Mouse (Mus musculus) liver, embryonic 14.5 days (tissue): ENCODE measurements at regions not wholly inside any gene's neighbourhood (a gene's known extent, or its start where the extent isn't known, plus 50 kb on each side); places are given as distances from the start of the nearest gene placed in this dataset.

Experiments
- ATAC-seq: fragments of 200-750 bp; cut with Nextera tagmentation; 2 replicates; pipeline ENCODE4 v1.8.0; 2017; ENCODE audit warnings: moderate number of reproducible peaks, mild to moderate bottlenecking, moderate library complexity; ENCODE audit not compliant: insufficient read depth
- DNase-seq, 3 experiments: peaks; one replicate each; pipeline ENCODE4 v3.0.0-alpha.2; 2012 to 2013; ENCODE audit warnings: low read depth in 3 of 3, low spot score in 3 of 3
- H3K27ac ChIP-seq: fragments of 300-500 bp; sonication (generic); 2 replicates; pipeline ENCODE4 v1.5.1; 2014; ENCODE audit warnings: moderate library complexity, mild to moderate bottlenecking, control low read depth, inconsistent platforms
- H3K27me3 ChIP-seq: fragments of 300-500 bp; sonication (generic); 2 replicates; pipeline ENCODE4 v1.6.1; 2014; ENCODE audit warnings: mild to moderate bottlenecking, low read length, moderate library complexity; ENCODE audit not compliant: control insufficient read depth, insufficient read depth
- H3K36me3 ChIP-seq: fragments of 300-500 bp; sonication (generic); replicated peaks from 2 replicates; pipeline ENCODE4 v1.6.1; 2014; ENCODE audit warnings: low read depth; ENCODE audit not compliant: control insufficient read depth, insufficient read depth
- H3K4me1 ChIP-seq, 2 experiments: fragments of 200-500 bp in 1 of 2; fragments of 300-500 bp in 1 of 2; sonication (generic) in 1 of 2; replicated peaks; 2 replicates each; pipeline ENCODE4 v1.6.1; 2012 to 2014; ENCODE audit warnings: antibody characterized with exemption in 1 of 2, inconsistent platforms in 1 of 2, low read length in 1 of 2; ENCODE audit not compliant: control insufficient read depth in 2 of 2, insufficient read depth in 2 of 2
- H3K4me2 ChIP-seq: fragments of 300-500 bp; sonication (generic); 2 replicates; pipeline ENCODE4 v1.6.1; 2014; ENCODE audit warnings: low read depth, mild to moderate bottlenecking, control low read depth, moderate library complexity
- H3K4me3 ChIP-seq, 2 experiments: fragments of 200-500 bp in 1 of 2; fragments of 300-500 bp in 1 of 2; sonication (generic) in 1 of 2; 2 replicates each; pipeline ENCODE4 v1.5.1; 2012 to 2014; ENCODE audit warnings: low read depth in 2 of 2, low read length in 2 of 2, mild to moderate bottlenecking in 2 of 2, control low read depth in 1 of 2, inconsistent platforms in 1 of 2, moderate library complexity in 1 of 2; ENCODE audit not compliant: insufficient read depth in 1 of 2
- H3K9ac ChIP-seq: fragments of 300-500 bp; sonication (generic); replicated peaks from 2 replicates; pipeline ENCODE4 v1.6.1; 2014; ENCODE audit warnings: mild to moderate bottlenecking, control low read depth, moderate library complexity
- H3K9me3 ChIP-seq: fragments of 300-500 bp; sonication (generic); 2 replicates; pipeline ENCODE4 v1.6.1; 2016; ENCODE audit warnings: low read length, mixed read lengths; ENCODE audit not compliant: control insufficient read depth
- CTCF ChIP-seq: IDR thresholded peaks from 2 replicates; pipeline ENCODE4 v1.5.1; 2016; ENCODE audit warnings: antibody characterized with exemption, low read depth, control low read depth
- EP300 ChIP-seq: IDR thresholded peaks from 2 replicates; pipeline ENCODE4 v1.6.1; 2016; ENCODE audit warnings: antibody characterized with exemption, low read depth
- WGBS: fragments of 180-500 bp; shearing (Covaris S2); extraction: QIAGEN DNeasy Blood & Tissue Kit; methylation state at CpG from one replicate; pipeline ENCODE4 v1.1.7; 2014; ENCODE audit not compliant: insufficient replicate concordance; 5-methylcytosine and 5-hydroxymethylcytosine counted together

DNA sequence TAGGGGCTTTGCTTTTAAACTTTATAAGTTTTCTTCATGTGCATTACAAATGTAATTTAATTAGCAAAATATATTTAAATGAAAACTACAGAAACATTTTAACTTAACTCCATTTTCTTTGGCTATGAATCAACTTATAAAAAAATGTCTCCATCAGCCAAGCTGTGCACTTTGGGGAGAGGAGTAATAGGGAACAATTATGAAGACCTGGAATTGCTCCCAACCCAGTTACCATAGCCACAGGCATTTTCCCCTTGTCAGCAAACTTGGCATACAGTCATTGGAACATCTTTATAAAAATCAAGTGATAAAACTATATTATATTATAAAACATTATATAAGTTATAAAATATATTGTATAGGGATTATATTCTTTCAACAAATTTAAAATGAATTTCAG, 65.0 kb downstream of the Atxn7l3b start:
- ATAC-seq: no peak
- no peaks in the 10 kb centered on the region for H3K4me1 ChIP-seq
- H3K27me3 ChIP-seq: no peaks in the 10 kb centered on the region
- no peaks in the 10 kb centered on the region for H3K36me3 ChIP-seq
- H3K9ac ChIP-seq: no peak overlapping the region
- TF ChIP-seq CTCF (no peak), EP300 (no peak)
- no peak overlapping the region for H3K27ac ChIP-seq
- H3K4me2 ChIP-seq: no peak overlapping the region
- no peak overlapping the region for H3K4me3 ChIP-seq
- H3K9me3 ChIP-seq: no peaks in the 10 kb centered on the region
- DNase-seq: no peak

DNA sequence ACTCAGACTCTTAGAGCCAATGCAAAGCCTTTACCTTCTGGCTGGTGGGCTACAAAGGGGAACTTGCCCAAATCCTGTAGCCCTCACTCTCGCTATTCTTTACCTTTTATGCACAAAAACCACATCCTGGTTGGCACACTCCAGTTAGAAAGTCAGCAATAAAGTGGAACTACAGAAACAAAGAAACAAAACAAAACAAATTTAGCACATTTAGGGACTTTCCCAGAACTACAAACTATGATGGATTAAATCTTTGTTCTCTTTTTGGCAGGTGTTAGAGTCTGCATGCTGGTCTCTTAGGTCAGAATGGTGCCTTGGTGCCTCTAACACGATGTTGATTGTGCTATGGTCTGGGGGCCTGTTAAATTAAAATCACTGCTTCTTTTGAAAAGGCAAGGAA, 65.4 kb downstream of the Atxn7l3b start:
- 22% methylated on average over 2 of the region's 2 CpGs for WGBS
- Histone ChIP-seq H3K9me3 (no peaks in the 10 kb centered on the region), H3K36me3 (no peaks in the 10 kb centered on the region), H3K4me3 (no peak overlapping the region), H3K27ac (no peak overlapping the region), H3K27me3 (no peaks in the 10 kb centered on the region), H3K4me1 (no peaks in the 10 kb centered on the region), H3K9ac (no peak overlapping the region), H3K4me2 (no peak overlapping the region)
- no peak for ATAC-seq
- TF ChIP-seq CTCF: no peak
- TF ChIP-seq EP300: no peak
- no peak for DNase-seq

GRCm38 (mm10) chr10:112851997-112852396, 76.8 kb downstream of the Atxn7l3b start:
- Histone ChIP-seq H3K27ac (no peak overlapping the region), H3K4me3 (no peak overlapping the region), H3K4me1 (no peaks in the 10 kb centered on the region), H3K4me2 (no peak overlapping the region), H3K27me3 (no peaks in the 10 kb centered on the region), H3K9ac (no peak overlapping the region), H3K9me3 (no peaks in the 10 kb centered on the region), H3K36me3 (no peaks in the 10 kb centered on the region)
- ATAC-seq (no peak), DNase-seq (no peak)
- TF ChIP-seq CTCF (no peak), EP300 (no peak)
- 27% methylated on average over 1 of the region's 1 CpGs for WGBS

GRCm38 (mm10) chr10:112846225-112846624, 82.6 kb downstream of the Atxn7l3b start:
- H3K27ac ChIP-seq: no peak overlapping the region
- no peaks in the 10 kb centered on the region for H3K27me3 ChIP-seq
- H3K4me2 ChIP-seq: no peak overlapping the region
- TF ChIP-seq CTCF: no peak
- no peak for TF ChIP-seq EP300
- no peaks in the 10 kb centered on the region for H3K4me1 ChIP-seq
- no peaks in the 10 kb centered on the region for H3K36me3 ChIP-seq
- no peak for DNase-seq
- H3K9me3 ChIP-seq: no peaks in the 10 kb centered on the region
- no peak for ATAC-seq
- WGBS: 39% methylated on average over 1 of the region's 1 CpGs
- no peak overlapping the region for H3K4me3 ChIP-seq
- no peak overlapping the region for H3K9ac ChIP-seq

GRCm38 (mm10) chr10:112837400-112838035, 91.3 kb downstream of the Atxn7l3b start:
- Histone ChIP-seq H3K36me3 (no peaks in the 10 kb centered on the region), H3K27ac (no peak overlapping the region), H3K4me3 (no peak overlapping the region), H3K4me2 (no peak overlapping the region), H3K9ac (no peak overlapping the region), H3K9me3 (no peaks in the 10 kb centered on the region), H3K4me1 (no peaks in the 10 kb centered on the region), H3K27me3 (no peaks in the 10 kb centered on the region)
- no peak for ATAC-seq
- DNase-seq: no peak
- TF ChIP-seq EP300 (no peak), CTCF (no peak)
- 67% methylated on average over 11 of the region's 11 CpGs for WGBS
